Mouse (Mus musculus) adrenal gland (tissue): ENCODE measurements around the gene Agbl2.
"Not testable (repeated sequence)": the region's sequence is repeated elsewhere in the genome, so short reads cannot be mapped to it uniquely, and the experiment has no call there.

Experiments used
- intact Hi-C: fragments of 180-260 bp; cut with DNase I; formaldehyde crosslinking; loops from one replicate; pipeline ENCODE4 v1.15.1; 2025

Agbl2 gene

DNA sequence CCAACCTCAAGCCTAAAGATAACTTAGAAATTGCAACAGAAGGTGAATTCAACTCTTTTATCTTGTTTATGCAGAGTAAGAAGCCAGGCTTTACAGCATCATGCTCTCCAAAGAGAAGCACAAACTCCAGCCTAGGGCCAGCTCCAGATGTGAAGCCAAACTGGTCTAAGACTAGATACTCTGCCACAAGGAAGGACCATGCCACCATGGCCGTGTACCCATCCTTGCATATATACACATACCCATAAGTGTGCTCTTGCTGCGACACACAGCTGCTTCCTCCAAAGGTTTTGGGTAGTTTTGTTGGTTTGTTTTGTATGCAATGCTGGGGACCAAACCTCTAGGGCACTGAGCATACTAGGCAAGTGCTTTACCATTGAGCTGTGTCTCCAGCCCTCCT is 32.7 kb downstream of the Agbl2 start:
- intact Hi-C loops: no loop called here

- intact Hi-C loops: no loop called here
Observed at GRCm38 (mm10) chr2:90816144-90816543, 33.6 kb downstream of the Agbl2 start.

DNA sequence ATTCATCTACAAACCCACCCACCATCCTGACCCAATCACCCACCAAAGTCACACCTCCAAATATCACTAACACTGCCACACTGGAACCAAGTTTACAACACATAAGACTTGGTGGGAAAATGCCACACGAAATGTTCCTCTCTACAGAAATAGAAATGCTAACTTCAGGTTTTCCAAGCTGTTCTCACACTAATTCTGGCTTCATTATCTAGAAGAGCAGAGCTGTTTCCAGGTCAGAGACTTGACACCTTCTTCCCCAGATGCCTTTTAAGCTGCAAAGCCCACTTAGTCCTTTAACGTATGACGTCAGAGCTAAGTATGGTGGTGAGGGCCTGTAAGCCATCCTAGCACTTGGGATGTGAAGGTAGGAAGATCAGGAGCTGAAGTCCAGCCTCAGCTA is 36.2 kb downstream of the Agbl2 start:
- intact Hi-C loops: no loop called here

GRCm38 (mm10) chr2:90820894-90821293 is 38.4 kb downstream of the Agbl2 start:
- intact Hi-C loops: no loop called here

DNA sequence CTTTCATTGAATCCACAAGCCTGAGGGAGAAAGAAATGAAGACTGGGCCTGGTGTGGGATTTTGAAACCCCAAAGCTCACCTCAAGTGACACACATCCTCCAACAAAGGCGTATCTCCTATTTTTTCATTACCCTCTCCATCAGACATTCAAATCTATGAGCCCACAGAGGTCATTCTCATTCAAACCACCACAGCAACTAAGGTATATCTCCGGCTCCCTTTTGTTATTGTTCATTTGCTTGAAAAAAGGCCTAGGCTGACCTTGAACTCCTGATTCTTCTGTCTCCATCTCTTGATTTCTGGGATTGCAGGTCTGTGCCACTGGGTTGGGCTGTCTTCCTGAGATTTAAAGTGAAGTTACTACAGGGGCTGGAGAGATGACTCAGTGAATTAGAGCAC is 40.5 kb downstream of the Agbl2 start:
- intact Hi-C loops: no loop called here

DNA sequence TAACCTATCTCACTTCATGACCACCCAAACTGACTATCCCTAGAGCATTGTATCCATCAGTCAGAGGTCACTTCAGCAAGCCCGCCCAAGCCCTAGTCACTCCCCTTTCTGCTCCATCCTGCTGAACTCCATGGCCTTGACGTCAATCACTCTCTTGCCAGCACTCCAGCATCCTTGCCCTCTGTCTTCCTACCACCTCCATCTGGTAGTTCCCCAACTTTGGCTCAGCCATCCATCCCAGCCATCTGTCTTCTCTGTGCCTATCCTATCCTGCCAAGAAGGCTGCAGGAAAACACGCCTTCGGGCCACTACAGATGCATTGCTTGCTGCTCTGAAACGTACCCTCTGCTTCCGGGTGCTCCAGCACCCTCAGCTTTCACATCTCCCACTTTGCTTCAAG is 41.3 kb downstream of the Agbl2 start:
- intact Hi-C loops: no loop called here

DNA sequence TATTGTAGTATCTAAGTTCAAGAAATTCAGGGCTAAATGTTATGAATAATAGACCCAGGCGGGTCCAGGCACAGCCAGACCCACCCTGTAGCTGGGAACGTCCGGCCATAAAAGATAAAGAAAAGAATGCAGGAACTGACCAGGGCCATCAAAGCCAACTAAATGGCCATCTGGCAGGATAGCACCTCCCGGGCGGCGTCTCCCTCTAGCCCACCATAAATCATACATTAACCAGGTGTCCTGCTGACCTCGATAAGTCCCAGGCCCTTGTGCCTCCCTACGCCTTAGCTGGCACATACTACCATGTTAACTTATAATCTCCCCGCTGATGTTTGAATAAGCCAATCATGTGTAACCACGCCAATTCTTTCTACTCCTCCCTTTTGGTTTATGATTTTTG is 42.0 kb downstream of the Agbl2 start:
- intact Hi-C loops: not testable (repeated sequence)

DNA sequence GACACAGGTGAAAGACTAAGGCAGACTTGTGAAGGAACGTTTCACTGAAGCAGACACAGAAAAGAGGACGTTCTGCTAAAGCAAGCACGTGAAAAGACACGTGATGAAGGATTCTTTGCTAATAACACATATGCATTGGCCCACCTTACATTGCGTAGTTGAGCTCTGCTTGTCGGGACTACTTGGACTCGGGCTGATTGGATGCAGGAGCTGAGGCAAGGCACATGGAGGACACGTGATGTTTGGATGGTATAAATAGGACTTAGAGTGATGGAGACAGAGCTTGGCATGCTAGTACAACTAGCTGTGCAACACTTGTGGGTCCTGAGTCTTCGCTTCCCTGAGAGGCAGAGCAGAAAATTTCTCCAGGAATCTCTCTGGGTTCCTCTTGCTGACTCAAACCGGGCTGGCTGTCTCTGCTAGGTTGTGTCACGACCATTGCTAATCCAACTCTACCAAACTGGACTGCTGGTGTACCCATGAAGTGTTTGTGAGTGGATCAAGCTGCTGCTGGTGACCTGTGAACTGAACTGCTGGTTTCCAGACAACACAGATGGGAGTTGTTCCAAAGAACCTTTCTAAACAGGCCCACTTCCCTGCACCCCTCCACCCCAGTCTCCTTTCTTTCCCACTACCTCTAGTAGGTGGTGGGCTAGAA is 43.1 kb downstream of the Agbl2 start:
- intact Hi-C loops: no loop called here

- intact Hi-C loops: no loop called here
Observed at GRCm38 (mm10) chr2:90828739-90829138, 46.2 kb downstream of the Agbl2 start.

GRCm38 (mm10) chr2:90833502-90833901 is 51.0 kb downstream of the Agbl2 start:
- intact Hi-C loops: no loop called here

DNA sequence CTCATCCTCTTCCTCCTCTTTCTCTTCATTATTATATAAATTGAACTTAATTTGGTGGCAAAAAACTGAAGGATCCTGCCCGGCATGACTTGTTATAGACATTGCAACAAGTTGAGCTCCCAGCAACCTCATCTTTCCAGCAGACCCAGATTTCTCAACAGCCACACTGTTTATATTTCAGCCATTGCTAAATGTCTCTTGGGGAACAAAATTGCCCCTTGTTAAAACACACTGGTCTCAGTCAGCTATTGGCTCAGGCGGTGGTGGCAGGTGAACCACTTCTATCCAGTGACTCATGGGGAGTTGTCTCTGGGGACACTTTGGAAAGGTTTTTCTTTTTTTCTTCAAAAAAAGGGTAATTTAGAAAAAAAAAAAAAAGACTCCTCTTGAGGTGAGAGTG is 56.1 kb downstream of the Agbl2 start:
- intact Hi-C loops: no loop called here

GRCm38 (mm10) chr2:90843666-90844065 is 61.1 kb downstream of the Agbl2 start:
- intact Hi-C loops: no loop called here

DNA sequence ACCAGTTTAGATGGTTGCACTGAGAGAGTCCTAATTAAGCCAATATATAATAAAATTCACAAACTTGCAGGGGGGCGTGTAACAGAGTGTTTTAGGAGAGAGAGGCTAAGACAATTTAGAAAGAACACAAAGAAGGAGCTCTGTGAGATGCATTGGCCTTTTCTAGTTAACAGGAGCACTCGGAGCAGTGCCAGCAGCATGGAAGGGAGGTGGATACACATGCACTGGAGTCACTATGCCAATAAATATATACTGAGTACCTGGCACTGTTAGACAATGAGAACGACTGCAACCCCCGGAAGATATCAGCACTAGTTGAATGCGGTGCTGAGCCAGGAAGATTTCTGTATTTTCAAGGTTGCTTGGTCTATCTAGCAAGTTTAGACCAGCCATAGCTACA is 61.7 kb downstream of the Agbl2 start:
- intact Hi-C loops: no loop called here

- intact Hi-C loops: no loop called here
Observed at GRCm38 (mm10) chr2:90845234-90845633, 62.7 kb downstream of the Agbl2 start.

DNA sequence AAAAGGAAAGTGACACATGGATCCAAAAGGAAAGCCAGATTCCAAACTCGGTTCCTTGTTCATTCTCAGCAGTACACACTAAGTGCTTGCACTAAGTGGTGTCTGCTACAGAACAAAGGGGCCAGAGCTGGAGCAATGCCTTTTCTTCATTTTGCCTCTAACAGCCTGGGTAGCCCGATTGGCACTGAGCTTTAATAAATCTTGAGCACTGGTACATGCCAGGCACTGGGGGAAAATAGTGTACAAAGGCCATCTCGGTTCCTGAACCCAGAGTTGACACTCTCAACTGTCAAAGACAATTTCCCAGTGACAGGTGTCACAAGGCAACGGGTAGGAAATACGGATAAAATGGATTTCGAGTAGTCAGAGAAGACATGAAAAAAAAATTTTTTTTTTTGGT is 63.6 kb downstream of the Agbl2 start:
- intact Hi-C loops: no loop called here

- intact Hi-C loops: no loop called here
Observed at GRCm38 (mm10) chr2:90846597-90846954, 64.0 kb downstream of the Agbl2 start.

DNA sequence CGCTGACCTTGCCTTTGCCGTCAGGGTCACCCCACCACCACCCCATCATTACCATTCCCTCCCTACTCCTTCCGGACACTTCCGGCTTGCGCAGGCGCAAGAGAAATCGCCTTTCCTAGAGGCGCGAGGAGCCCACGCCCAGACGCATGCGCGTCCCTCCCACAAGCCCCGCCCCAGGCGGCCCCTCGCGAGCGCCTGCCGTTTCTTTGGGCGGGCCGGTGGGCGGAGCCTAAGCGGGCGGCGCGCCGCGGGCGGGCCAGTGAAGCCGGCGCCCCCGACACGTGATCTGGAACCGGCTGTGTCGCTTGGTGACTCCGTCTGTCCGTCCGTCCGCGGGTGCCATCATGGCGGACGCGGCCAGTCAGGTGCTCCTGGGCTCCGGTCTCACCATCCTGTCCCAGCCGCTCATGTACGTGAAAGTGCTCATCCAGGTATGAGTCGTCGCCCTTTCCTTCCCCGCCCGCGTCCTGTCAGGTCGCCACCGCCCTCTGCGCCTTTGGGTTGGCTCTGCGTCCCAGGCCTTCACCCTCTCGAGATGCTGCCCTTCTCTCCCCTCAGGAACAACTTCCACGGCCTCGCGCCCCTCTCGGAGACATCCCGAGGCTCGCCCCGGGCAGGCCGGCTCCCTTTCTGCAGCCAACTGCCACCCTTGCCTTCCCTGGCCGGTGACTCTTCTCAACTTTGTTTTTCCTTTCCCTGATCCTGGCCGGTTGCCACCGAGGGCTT is 64.6 kb downstream of the Agbl2 start, which contains the start of gene Mtch2:
TSS of gene Mtch2 (plus strand) at position 201 of the 726 bp plus-strand sequence.
- intact Hi-C loops: no loop called here

GRCm38 (mm10) chr2:90847681-90848050 is 65.1 kb downstream of the Agbl2 start:
- intact Hi-C loops: no loop called here

GRCm38 (mm10) chr2:90848331-90848730 is 65.8 kb downstream of the Agbl2 start:
- intact Hi-C loops: no loop called here

DNA sequence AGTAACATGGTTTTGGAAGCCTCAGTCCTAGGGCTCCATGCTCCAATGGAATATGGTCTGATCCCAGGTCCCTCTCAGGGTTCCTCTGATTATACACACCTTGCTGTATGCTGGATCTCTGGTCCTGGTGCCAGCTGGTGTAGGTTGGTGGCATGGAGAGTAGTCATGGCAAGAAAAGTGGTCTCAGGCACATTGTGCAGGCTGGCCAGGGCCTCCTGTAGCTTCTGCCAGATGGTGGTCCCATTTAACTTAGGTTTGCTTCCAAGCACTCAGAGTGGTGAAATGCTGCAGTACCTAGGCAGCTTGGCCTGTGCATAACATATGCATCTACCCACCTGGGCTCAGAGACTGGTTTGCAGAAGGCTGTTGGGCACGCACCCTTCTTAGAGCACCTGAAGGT is 67.9 kb downstream of the Agbl2 start:
- intact Hi-C loops: no loop called here

DNA sequence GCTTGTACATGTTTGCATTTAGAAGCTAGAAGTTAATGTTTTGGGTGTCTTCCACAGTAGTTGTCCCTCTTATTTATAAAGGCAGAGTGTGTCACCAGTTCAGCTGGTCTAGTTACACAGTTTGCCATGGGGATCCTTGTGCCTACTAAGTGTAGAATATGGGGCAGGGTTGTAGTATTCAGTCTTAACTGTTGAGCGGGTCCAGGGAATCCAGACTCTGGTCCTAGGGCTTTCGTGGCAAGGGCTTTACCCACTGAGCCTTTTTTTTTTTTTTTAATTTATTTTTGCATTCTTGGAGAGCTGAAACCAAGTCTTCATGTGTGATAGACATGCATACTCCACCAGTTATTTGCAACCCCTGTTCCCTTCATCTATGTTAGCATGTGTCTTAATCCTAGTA is 79.0 kb downstream of the Agbl2 start:
- intact Hi-C loops: no loop called here

GRCm38 (mm10) chr2:90864184-90864583 is 81.7 kb downstream of the Agbl2 start:
- intact Hi-C loops: no loop called here

DNA sequence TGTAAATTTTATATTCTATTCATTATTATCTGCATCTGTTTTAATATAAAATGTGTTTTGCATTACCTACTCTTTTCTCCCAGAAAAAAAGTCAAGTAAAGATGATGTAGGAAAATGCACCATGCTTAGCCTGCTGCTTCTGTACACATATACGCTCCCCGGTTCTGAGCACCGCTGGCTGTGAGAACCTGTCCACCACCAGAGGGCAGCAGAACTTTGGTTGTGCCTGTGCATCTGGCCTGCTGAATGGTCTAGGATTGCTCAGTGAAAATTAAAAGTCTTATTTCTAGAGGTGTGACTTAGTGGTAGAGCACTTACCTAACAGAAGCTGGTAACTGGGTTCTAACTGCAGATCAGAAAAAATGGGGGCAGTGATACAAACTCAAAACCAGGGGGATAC is 84.0 kb downstream of the Agbl2 start:
- intact Hi-C loops: loop anchor here (5.0 kb wide), 1 partner anchor 196 kb away; no protein-coding TSS in a partner anchor
